Mouse (Mus musculus) skeletal muscle tissue, adult 2 months (tissue): ENCODE data around the gene Cmtm1.
"Not testable (repeated sequence)": the region's sequence is repeated elsewhere in the genome, so short reads cannot be mapped to it uniquely, and the experiment has no call there.

Experiments used
- DNase-seq: peaks from one replicate; pipeline ENCODE4 v3.0.0-alpha.2; 2012; ENCODE audit warnings: low read depth, low spot score

Gene Cmtm1

DNA sequence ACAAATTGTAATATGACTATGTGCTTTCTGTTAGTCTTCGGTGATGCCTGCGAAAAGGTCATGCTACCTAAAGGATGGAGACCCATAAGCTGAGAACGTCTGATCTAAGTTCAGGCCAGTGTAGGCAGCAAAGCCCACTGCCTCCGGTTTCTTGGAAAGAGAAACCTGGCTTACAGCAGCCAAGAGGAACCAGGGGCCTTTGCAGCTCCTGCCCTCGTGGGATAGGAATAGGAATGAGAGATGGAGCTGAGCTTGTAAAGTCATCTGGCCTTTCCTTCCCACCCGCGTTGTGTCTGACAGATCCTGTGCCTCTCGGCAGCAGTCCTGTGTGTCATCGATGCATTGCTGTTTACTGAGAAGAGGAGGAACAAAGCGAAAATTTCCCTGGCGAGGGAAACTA is 11.3 kb upstream of the Cmtm1 start, which contains the start of gene Gm11020:
Gene Gm11020, plus strand, starts transcription at position 301 of the 400 bp plus-strand sequence.
- not testable (repeated sequence) for DNase-seq

DNA sequence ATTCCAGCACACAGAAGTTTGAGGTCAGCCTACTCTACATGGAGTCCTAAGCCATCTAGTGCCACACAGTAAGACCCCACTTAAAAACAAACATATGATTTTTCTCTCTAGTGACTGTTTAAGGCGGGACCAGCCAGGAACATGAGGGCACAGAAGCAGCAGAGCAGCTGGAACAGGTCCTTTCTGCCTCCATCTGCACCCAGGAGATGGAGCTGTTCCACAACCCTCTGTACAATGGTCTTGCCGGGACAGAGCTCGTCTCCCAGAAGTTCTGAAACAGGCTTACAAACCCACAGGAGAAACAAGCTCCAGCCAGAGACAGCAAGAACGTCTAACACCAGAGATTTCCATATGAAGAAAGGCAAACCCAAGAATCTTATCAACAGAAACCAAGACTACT is 3.4 kb upstream of the Cmtm1 start:
- DNase-seq, result peak; percentile 7

DNA sequence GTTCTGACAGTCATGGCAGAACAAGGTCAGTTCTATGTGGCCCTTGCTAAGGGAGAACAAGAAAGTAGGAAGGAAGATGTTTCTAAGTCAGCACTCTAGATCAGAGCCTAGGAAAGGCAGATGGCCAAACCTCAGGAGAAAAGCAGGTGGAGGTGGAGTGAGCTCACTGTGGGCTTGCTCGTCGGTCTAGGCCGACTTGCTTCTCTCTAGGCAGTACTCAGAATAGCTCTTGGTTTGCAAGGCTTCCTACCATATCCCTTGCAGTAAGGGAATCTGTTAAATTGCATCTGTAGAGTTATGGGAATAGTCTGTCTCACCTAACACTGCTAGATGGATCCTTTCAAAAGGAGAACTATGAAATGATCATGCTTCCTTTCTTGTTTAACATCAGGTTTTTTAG is 2.1 kb upstream of the Cmtm1 start:
- not testable (repeated sequence) for DNase-seq

DNA sequence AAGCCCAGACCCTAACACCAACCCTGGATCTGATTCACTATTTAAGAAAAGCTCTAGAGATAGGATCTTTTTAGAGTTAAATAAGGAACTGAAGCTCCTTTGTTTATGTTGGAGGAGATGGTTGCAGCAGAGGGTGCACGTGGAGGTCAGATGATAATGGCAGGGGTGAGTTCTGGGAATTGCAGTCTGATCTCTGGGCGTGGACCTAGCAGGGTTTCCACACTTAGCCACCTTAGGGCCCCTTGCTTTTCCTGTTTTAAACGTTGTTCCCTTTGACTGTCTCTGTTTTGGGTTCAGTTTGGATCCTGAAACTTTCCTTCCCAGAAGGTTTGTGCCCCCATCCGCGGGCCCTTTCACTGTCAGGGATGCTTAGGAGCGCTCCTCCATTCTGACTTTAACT is 1.6 kb downstream of the Cmtm1 start:
- not testable (repeated sequence) for DNase-seq

DNA sequence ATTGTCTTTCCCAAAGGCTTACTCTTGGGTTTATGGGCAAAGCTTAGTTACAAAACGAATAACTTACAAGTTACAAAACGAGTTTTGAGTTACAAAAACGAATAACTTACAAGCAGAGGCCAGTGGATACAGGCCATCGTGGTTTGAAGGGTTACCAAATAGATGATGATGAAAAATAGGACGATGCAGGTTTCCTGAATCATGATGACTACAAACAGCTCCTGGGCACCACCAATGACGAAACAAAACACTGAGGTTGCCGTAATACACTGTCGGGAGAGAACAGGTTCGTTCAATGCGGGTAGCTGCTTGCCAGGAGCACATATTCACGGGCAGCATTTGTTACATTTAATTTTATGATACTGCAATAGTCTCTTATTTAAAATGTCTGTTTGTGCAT is 5.0 kb downstream of the Cmtm1 start:
- no peak for DNase-seq

DNA sequence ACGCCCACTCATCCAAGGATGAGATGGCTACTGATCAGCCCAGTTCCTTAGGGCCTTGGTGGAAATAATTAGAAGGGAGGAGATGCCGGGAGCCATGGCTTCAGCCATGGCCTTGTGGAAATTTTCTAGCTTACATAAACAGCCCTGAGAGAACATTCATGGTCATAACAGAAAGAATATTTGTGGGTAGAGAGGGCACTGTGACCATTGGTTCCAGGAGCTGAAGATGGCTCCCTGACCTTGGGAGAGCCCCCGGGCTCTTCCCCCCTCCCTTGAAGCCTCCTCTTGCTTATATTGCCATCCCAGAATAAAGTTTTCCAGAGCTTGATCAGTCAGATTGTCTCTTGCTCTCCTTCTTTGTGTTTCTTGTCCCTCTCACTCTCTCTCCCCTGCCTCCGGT is 7.4 kb downstream of the Cmtm1 start:
- not testable (repeated sequence) for DNase-seq

DNA sequence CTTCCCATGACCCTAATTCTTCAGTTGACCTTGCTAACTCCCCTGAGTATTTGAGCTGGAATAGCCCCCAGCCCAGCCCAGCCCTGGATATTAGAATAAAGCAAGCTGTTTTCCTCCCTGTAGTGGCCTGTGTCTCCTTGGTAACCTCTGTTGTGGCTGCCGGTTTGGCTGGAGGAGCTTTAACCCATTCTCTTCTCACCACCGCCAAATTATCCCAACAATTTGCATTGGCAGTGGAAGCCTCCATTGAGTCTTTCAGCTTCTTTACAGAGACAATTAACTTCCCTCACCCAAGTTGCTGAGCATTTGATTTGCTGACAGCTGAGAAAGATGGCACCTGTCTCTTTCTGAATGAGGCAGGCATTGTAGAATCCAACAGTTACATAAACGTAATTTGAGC is 8.4 kb downstream of the Cmtm1 start:
- DNase-seq, result not testable (repeated sequence)

DNA sequence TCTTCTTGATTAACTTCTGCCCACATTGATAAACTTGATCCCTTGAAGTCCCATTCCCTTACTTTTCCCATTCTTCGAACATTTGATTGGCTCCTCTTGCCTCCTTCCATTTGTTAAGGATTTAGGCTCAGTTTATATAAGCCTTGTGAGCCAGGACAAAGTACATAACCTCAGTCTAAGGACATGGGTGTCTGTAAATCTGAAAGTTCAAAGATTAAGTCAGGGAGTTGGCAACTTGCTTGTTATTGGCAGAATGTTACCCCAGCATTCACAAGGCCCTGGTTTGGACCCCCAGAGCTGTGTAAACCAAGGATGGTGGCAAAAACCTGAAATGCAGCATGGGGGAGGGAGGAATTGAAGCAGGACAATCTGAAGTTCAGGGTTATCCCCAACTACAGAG is 15.5 kb downstream of the Cmtm1 start:
- no peak for DNase-seq

DNA sequence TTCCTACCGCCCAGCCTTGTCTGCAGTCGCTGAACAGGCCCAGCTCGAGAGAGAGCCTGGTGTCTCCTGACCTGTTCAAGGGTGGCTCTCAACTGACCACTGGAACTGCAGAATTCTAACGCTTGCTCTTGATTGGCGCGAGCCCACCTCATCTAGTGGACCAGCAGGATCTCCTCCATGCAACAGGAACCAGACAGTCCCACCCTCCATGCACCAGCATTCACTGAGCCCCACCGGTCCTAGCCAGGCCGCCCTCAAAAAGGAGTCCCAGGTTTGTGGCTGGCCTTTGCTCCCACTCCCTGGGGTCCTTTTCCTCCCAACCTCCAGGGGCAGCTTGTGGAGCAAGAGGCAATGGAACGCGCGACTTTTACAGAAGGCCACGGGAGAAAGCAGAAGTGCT is 16.9 kb downstream of the Cmtm1 start, which contains the start of gene Cmtm2a:
Gene Cmtm2a, minus strand, starts transcription at position 101 of the 400 bp plus-strand sequence.
- DNase-seq, result not testable (repeated sequence)

DNA sequence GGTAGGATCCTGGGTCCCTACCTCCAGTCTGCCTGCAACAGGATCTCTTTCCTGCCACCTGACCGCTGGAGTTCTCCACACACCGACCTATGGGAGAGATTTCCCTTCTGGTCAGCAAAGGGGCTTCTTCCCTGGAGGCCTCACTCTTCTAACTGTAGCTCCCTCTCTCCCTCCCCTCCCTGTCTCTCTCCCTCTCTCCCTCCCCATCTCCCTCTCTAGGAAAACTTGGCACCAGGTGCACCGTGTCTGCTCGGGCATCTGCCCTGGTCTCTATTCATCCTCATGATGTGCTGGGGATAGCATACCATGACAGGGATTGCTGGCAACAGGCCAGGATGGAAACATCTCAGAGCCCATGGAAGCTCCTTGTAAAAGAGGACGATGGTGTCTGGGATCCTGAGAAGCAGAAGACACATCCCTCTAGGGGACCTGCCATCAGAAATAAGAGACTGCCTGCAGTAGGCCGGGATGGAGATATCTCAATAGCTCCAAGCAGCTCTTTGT is 41.0 kb downstream of the Cmtm1 start:
- no peak for DNase-seq

DNA sequence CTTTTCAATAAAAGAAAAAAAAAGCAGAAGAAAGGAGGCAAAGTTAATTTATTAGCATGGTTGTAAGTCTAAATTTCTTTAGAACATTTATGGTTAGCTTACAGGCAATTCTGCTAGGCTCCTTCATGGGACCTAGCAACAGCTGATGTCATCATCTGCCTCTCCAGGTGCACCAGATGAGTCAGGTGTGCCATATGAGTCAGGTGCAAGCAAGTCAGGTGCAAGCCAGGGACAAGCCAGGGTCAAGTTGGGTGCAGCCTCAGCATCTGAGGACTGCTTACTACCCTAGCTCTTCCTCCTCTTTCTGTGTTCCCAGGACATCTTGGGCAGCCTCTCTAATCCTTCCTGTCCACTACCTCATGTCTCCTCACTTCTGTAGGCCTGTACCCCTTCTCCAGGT is 41.6 kb downstream of the Cmtm1 start:
- no peak for DNase-seq

DNA sequence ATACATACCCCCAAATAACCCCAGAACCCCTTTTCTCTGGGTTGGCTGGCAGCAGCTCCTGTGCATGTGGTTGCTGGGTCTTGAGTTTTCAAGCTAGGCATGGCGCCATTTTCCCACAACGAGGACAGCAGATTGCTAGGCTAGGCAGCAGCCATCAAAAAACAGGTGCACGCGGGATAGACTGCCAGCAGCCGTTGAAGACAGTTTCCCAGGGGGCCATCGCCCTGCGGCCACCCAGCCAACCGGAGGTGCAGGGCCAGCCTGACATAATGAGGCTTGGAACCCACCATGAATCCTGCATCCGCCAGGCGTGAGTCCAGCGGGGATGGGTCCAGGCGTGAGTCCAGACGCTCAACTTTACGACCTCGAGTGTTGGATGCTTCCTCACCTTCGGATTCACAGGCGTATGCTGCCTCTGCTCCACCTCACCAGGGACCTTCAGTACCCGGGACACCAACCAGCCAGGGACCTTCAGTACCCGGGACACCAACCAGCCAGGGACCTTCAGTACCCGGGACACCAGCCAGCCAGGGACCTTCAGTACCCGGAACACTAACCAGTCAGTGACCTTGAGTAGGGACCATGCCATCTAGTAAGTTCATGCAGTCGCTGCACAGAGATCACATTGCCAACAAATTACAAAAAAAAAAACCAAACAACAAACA is 45.5 kb downstream of the Cmtm1 start:
- not testable (repeated sequence) for DNase-seq

DNA sequence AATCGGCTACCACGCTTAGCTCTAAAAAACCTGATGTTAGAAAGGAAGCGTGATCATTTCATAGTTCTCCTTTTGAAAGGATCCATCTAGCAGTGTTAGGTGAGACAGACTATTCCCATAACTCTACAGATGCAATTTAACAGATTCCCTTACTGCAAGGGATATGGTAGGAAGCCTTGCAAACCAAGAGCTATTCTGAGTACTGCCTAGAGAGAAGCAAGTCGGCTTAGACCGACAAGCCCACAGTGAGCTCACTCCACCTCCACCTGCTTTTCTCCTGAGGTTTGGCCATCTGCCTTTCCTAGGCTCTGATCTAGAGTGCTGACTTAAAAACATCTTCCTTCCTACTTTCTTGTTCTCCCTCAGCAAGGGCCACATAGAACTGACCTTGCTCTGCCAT is 48.1 kb downstream of the Cmtm1 start:
- DNase-seq, result not testable (repeated sequence)

DNA sequence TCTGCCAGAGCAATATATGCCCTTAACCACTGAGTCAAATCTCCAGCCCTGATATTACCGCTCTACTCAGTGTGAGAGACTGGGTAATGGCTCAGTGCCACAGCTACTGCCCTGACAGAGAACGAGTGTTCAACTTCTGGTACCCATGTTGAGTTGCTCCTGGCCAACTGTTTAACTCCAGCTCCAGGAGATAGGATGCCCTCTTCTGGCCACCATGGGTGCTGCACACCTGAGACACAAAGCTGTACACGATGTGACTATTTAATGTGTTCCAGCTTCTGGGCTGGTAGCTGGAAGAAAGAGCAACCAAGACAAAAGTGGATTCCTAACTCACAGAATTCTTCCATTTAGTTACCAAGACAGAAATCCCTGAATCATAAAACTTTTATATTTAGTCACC is 56.9 kb downstream of the Cmtm1 start:
- no peak for DNase-seq

DNA sequence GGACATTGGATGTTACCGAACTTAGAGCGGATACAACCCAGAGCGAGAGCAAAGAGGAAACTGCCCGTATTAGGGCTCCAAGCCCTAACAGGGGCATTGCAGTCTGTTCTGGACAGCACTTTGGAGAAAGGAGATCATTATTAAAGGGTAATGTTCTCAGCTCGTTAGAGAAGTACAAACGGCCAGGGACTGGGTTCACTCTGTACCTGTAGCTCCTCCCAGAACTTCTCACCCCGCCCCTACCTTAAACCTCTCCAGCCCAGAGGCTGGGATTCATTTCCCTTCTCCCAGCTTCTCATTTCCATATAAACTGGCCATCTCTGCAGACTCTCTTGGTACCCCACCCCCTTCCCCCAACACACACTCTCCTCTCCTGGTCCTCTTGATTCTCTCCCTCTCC is 58.5 kb downstream of the Cmtm1 start:
- DNase-seq, result no peak

DNA sequence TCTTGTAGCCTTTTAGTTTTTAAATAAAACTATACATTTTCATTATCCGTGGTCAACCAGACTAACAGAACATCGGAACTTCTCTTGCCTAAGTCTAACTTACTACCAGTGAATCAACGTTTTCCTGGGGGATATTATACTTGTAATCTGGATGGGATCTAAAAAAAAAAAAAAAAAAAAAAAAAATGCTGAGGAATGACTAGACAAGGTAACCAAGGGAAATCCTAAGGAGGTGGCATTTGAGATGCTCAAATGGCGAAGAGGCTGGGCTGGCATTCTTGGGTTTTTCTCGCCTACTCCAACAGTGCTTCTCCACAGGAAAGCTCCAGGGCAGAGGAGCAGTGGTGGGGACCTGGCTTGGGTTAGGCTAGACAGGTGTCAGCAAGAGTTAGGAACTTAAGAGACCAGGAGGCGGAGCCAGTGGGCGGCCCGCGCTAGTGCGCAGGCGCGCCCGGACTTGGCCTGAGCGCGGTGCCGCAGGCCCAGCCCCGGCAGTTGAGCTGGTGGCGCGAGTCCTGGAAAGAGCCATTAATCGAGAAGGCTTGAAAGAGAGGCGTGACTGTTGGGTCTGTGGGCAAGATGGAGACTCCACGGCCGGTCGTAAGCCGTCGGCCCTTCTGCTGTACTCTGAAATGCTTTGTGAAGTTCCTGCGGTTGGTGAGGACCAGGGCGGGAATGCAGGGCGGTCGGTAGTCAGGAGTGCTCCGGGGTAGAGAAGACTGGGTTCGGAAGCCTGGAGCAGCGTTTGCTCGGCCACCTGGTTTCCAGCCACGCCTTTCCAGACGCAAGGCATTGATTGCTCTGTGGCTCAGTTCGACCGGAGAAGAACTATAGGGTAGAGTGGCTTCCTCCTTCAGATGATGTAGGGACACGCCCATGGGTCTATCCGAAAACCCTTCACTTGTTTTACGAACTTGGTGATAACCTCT is 59.2 kb downstream of the Cmtm1 start, which contains the start of gene Cklf:
Gene Cklf, plus strand, starts transcription at position 423 of the 929 bp plus-strand sequence.
- peak; percentile 92 for DNase-seq

DNA sequence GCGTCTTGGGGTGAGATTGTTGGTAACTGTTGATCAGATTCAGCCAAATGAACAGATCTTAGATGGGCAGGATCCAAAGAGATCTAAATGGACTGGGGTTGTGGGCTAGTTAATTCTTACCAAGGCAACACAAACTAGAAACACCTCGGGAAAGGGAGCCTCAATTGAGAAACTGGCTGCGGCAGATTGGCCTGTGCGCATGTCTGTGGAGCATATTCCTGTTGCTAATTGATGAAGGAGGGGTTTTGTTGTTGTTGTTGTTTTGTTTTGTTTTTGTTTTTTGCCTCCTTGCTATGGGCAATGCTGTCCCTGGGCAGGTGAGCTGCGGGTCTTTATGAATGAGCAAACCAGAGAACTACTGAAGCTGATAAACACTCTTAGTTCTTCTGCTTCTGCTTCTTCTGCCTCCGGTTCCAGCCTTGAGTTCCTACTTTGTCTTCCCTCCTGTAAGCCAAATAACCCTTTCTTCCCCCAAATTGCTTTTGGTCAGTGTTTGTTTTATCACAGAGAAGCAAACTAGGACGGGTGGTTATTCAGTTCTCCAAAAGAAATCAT is 60.4 kb downstream of the Cmtm1 start:
- no peak for DNase-seq

DNA sequence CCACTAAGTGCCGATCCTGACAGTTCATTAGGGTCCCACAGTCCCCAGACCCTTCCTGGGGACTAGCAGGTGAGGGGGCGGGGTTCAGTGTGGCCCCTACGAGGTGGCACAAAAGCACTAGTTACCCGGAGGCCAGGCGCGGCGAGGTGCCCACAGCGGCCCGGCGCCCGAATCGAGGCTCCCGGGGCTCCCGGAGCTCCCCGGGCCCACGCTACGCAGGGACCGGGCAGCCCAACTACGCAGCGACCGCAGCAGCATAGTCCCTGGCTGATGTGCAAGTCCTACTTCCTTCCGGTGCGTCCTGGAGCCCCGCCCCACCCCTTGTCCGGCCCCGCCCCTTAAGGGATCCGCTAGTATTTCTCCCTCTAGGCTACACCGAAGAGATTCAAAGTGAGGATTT is 61.7 kb downstream of the Cmtm1 start, which contains the start of gene Tk2:
Gene Tk2, minus strand, starts transcription at position 283 of the 400 bp plus-strand sequence.
- peak; percentile 64 for DNase-seq

DNA sequence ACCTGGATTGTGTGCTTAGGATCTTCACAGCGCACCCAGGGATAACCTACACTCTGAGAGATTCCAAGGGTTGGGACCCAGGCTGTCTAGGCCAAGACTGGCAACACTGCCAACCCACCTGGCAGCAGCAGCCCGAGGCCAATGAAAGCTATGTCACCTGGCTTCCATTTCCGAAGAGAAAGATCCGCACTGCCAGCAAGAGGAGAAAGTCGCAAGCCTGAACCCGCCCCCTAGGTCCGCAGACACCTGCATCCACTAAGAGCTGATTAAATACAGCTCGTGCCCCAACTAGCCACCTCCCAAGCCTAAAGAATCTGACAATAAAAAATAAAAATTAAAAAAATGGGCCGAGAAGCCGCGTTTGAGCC is 62.1 kb downstream of the Cmtm1 start:
- no peak for DNase-seq

DNA sequence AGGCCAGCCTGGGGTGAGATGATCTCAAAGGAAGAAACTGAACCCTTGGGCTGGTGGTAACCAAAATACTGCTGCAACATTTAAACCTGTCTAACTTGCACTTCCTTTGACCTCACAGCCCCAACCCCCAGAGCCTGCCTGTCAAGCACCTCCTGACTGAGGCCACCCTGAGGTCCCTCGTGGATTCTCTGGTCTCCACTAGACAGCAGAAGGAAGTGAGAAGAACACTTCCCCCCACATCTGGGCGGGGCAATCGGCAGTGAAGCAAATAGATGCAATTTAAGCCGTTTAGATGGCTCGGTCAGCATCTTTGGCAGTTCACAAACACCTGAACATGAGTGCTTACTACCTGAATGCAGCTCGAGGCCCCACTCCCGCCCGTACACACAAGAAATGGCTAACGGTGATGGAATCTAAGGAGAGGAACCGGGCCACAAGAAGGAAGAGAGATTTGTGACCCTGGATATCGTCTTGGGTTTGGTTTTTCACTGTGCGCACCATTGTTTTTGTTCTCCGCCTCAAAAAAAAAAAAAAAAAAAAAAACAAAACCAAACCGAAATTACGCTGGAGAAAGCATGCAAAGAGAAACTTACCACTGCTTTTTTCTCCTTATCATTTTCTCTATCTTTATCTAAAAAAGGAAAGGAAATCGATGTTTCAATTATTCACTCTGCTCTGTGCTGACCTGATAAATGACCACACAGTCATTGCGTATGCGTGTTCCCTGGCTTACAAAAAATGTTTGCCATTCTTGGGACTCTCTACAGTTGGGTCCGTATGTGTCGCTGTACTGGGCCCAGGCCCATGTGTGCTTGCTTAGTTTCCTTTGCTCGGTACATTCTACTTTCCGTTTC is 62.7 kb downstream of the Cmtm1 start:
- peak; percentile 44 for DNase-seq

DNA sequence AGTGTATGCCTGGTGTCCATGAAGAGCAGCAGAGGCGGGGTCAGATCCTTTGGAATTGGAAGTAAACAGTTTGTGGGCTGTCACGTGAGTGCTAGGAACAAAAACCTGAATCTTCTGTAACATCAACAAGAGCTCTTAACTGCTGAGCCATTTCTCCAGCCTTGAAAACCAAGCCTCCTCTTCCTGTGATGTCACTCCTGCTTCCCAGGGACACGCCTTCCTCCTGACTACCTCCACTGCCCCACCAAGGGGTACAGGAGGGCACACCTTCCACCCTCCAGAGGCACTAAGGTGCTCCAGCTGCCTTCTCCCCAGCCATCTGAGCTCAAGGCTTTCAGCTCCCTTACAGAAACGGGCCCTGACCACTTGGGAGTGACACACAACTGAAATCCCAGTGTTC is 63.3 kb downstream of the Cmtm1 start:
- DNase-seq, result no peak
